Mouse (Mus musculus): ENCODE measurements at regions not wholly inside any gene's neighbourhood (a gene's known extent, or its start where the extent isn't known, plus 50 kb on each side); places are given as distances from the start of the nearest gene placed in this dataset.

DNA sequence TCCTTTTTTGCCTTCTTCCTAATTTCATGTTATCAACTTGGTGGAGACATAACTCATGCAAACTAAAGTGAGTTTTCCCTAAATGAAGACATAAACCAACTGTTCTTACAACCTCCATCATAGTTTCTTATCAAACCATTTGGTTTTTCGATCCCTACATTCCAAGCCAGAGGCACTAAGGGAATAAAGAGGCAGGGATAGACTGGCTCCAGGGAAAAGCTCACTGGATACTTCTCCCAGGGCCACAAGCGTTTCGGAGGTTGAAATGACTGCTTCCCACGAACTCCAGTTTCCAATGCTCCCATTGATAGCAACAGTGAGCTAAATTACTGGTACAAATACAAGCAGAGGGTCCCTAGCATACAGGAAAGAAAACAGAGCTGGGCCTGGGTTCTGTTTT lies 178.4 kb upstream of the Otx2 start:
- no peak for TF ChIP-seq CTCF (conservative IDR thresholded peaks at IDR 0.05; ENCODE audit: low read length)
- TF ChIP-seq NANOG (IDR thresholded peaks at IDR 0.05; ENCODE audit: borderline replicate concordance, low read length), result no peak
